Mouse (Mus musculus): ENCODE results near the gene Rnf220. TPM values are rescaled to one million over a fixed set of nuclear protein-coding genes. Genes with fewer than 3 reads are reported as not detected.

Rnf220 gene
- polyA plus RNA-seq, 1 experiment from 2014 or later, result 50.7 TPM

- DNase-seq (ENCODE audit: low spot score) (no peak), ATAC-seq (no peak)
- no peak overlapping the region for H3K4me3 ChIP-seq (ENCODE audit: low read depth, low read length)
- H3K27me3 ChIP-seq (replicated peaks; ENCODE audit: insufficient read depth, low read length), result no peaks in the 10 kb centered on the region
- no peak overlapping the region for H3K27ac ChIP-seq (ENCODE audit: low read length)
- no peaks in the 10 kb centered on the region for H3K4me1 ChIP-seq (ENCODE audit: insufficient read depth, low read depth, low read length)
- H3K9ac ChIP-seq (replicated peaks; ENCODE audit: low read depth), result no peak overlapping the region
- no peak for TF ChIP-seq CTCF (IDR thresholded peaks at IDR 0.05)
- no peak for TF ChIP-seq EP300 (IDR thresholded peaks at IDR 0.05)
- no peaks in the 10 kb centered on the region for H3K9me3 ChIP-seq (ENCODE audit: low read length)
- peaks cover 19% of the 10 kb centered on the region; the same call in 1 of the 2 replicates for H3K36me3 ChIP-seq (ENCODE audit: insufficient read depth, low read length)
- 87% methylated on average over 4 of the region's 4 CpGs for WGBS
- H3K4me2 ChIP-seq (replicated peaks; ENCODE audit: low read depth, low read length), result no peak overlapping the region
Measured at GRCm38 (mm10) chr4:117274720-117275119, 222.1 kb downstream of the Rnf220 start.

DNA sequence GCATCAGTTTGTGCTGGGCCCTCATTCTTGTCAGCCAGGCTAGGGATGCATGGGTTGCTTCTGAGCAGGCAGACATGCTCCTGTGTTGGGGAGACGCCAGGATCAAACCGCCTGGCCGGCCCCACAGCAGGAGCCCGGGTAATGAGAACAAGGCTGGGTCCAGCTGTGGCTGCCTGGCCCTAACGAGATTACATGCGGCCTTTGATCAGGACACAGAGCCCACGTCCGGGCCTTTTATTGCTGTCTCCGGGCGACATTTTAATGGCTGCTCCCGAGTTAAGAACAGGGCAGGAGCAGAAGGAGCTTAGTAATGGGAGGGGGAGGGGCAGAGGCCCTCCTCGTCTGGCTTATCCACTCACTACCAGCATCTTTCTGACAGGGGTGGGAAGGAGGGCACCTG, 224.4 kb downstream of the Rnf220 start:
- no peak for DNase-seq (ENCODE audit: low spot score)
- H3K36me3 ChIP-seq (ENCODE audit: insufficient read depth, low read length), result peaks cover 14% of the 10 kb centered on the region
- TF ChIP-seq EP300 (IDR thresholded peaks at IDR 0.05), result no peak
- no peak for TF ChIP-seq CTCF (IDR thresholded peaks at IDR 0.05)
- no peaks in the 10 kb centered on the region for H3K4me1 ChIP-seq (ENCODE audit: insufficient read depth, low read depth, low read length)
- no peak overlapping the region for H3K4me2 ChIP-seq (replicated peaks; ENCODE audit: low read depth, low read length)
- H3K9me3 ChIP-seq (ENCODE audit: low read length), result no peaks in the 10 kb centered on the region
- H3K4me3 ChIP-seq (ENCODE audit: low read depth, low read length), result no peak overlapping the region
- no peak for ATAC-seq
- H3K27me3 ChIP-seq (replicated peaks; ENCODE audit: insufficient read depth, low read length), result no peaks in the 10 kb centered on the region
- WGBS, result 36% methylated on average over 12 of the region's 12 CpGs
- no peak overlapping the region for H3K9ac ChIP-seq (replicated peaks; ENCODE audit: low read depth)
- no peak overlapping the region for H3K27ac ChIP-seq (ENCODE audit: low read length)

- Histone ChIP-seq H3K4me2 (replicated peaks; ENCODE audit: low read depth, low read length) (no peak overlapping the region), H3K4me3 (ENCODE audit: low read depth, low read length) (no peak overlapping the region), H3K27me3 (replicated peaks; ENCODE audit: insufficient read depth, low read length) (no peaks in the 10 kb centered on the region), H3K36me3 (ENCODE audit: insufficient read depth, low read length) (peaks cover 14% of the 10 kb centered on the region), H3K4me1 (ENCODE audit: insufficient read depth, low read depth, low read length) (no peaks in the 10 kb centered on the region), H3K27ac (ENCODE audit: low read length) (no peak overlapping the region), H3K9me3 (ENCODE audit: low read length) (no peaks in the 10 kb centered on the region), H3K9ac (replicated peaks; ENCODE audit: low read depth) (no peak overlapping the region)
- peak; percentile 64 for ATAC-seq
- TF ChIP-seq EP300 (IDR thresholded peaks at IDR 0.05) (no peak), CTCF (IDR thresholded peaks at IDR 0.05) (peak; percentile 96)
- 13% methylated on average over 6 of the region's 6 CpGs for WGBS
- peak; percentile 82 for DNase-seq (ENCODE audit: low spot score)
Measured at GRCm38 (mm10) chr4:117270278-117270677, 226.6 kb downstream of the Rnf220 start.

DNA sequence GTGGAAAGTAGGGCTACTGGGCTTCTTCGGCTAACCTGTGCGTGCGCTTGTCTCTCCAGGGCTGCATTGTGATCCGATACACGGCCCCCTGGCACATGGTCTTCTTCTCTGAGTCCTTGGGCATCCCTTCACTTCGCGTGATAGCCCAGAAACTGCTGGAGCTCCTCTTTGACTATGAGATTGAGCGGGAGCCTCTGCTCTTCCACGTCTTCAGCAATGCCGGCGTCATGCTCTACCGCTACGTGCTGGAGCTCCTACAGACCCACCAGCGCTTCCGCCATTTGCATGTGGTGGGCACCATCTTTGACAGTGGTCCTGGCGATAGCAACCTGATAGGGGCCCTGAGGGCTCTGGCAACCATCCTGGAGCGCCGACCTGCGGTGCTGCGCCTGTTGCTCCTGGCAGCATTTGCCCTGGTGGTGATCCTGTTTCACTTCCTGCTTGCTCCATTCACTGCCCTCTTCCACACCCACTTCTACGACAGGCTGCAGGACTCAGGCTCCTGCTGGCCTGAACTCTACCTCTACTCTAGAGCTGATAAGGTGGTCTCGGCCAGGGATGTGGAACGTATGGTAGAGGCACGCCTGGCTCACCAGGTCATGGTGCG, 228.9 kb downstream of the Rnf220 start:
- peaks cover 6% of the 10 kb centered on the region; the same call in 1 of the 2 replicates for H3K36me3 ChIP-seq (ENCODE audit: insufficient read depth, low read length)
- TF ChIP-seq CTCF (IDR thresholded peaks at IDR 0.05), result no peak
- TF ChIP-seq EP300 (IDR thresholded peaks at IDR 0.05), result no peak
- no peak overlapping the region for H3K4me2 ChIP-seq (replicated peaks; ENCODE audit: low read depth, low read length)
- H3K9ac ChIP-seq (replicated peaks; ENCODE audit: low read depth), result no peak overlapping the region
- ATAC-seq (no peak), DNase-seq (ENCODE audit: low spot score) (no peak)
- H3K4me3 ChIP-seq (ENCODE audit: low read depth, low read length), result no peak overlapping the region
- no peaks in the 10 kb centered on the region for H3K27me3 ChIP-seq (replicated peaks; ENCODE audit: insufficient read depth, low read length)
- no peaks in the 10 kb centered on the region for H3K4me1 ChIP-seq (ENCODE audit: insufficient read depth, low read depth, low read length)
- WGBS, result 86% methylated on average over 25 of the region's 25 CpGs
- no peak overlapping the region for H3K27ac ChIP-seq (ENCODE audit: low read length)
- H3K9me3 ChIP-seq (ENCODE audit: low read length), result no peaks in the 10 kb centered on the region

GRCm38 (mm10) chr4:117267284-117267683, 229.6 kb downstream of the Rnf220 start:
- no peak overlapping the region for H3K9ac ChIP-seq (replicated peaks; ENCODE audit: low read depth)
- no peaks in the 10 kb centered on the region for H3K9me3 ChIP-seq (ENCODE audit: low read length)
- TF ChIP-seq EP300 (IDR thresholded peaks at IDR 0.05), result no peak
- TF ChIP-seq CTCF (IDR thresholded peaks at IDR 0.05), result peak; percentile 98
- no peak overlapping the region for H3K27ac ChIP-seq (ENCODE audit: low read length)
- 5% methylated on average over 2 of the region's 2 CpGs for WGBS
- H3K27me3 ChIP-seq (replicated peaks; ENCODE audit: insufficient read depth, low read length), result no peaks in the 10 kb centered on the region
- DNase-seq (ENCODE audit: low spot score) (peak; percentile 73), ATAC-seq (0 out of 2 replicates have a peak, but pooled peaks have one; percentile 32)
- H3K4me1 ChIP-seq (ENCODE audit: insufficient read depth, low read depth, low read length), result no peaks in the 10 kb centered on the region
- H3K4me3 ChIP-seq (ENCODE audit: low read depth, low read length), result no peak overlapping the region
- H3K4me2 ChIP-seq (replicated peaks; ENCODE audit: low read depth, low read length), result no peak overlapping the region
- no peaks in the 10 kb centered on the region; the same call in 1 of the 2 replicates for H3K36me3 ChIP-seq (ENCODE audit: insufficient read depth, low read length)

- TF ChIP-seq CTCF (IDR thresholded peaks at IDR 0.05) (no peak), EP300 (IDR thresholded peaks at IDR 0.05) (no peak)
- Histone ChIP-seq H3K36me3 (ENCODE audit: insufficient read depth, low read length) (no peaks in the 10 kb centered on the region; the same call in 1 of the 2 replicates), H3K4me1 (ENCODE audit: insufficient read depth, low read depth, low read length) (no peaks in the 10 kb centered on the region), H3K9me3 (ENCODE audit: low read length) (no peaks in the 10 kb centered on the region), H3K9ac (replicated peaks; ENCODE audit: low read depth) (no peak overlapping the region), H3K4me2 (replicated peaks; ENCODE audit: low read depth, low read length) (no peak overlapping the region), H3K4me3 (ENCODE audit: low read depth, low read length) (no peak overlapping the region), H3K27ac (ENCODE audit: low read length) (no peak overlapping the region), H3K27me3 (replicated peaks; ENCODE audit: insufficient read depth, low read length) (no peaks in the 10 kb centered on the region)
- 72% methylated on average over 7 of the region's 8 CpGs for WGBS
- ATAC-seq (no peak), DNase-seq (ENCODE audit: low spot score) (no peak)
Measured at GRCm38 (mm10) chr4:117262987-117263386, 233.9 kb downstream of the Rnf220 start.

Measured in lung, postnatal 0 days (tissue).